Mouse (Mus musculus): ENCODE measurements around the gene Chuk. TPM values are rescaled to one million over a fixed set of nuclear protein-coding genes. Genes with fewer than 3 reads are reported as not detected.
"Not testable (repeated sequence)": the region's sequence is repeated elsewhere in the genome, so short reads cannot be mapped to it uniquely, and the experiment has no call there.

Gene Chuk
- 48.1 and 59.7 TPM in 2 replicates for total RNA-seq (2015)
- total RNA-seq (2017) = 70.6 and 82.9 TPM in 2 replicates

- ATAC-seq (ENCODE audit: poor library complexity, severe bottlenecking) = peak; percentile 99
These were observed at the start of gene Chuk for GRCm38 (mm10) chr19:44106831-44107660. Chuk (minus strand) TSS chr19:44107480.

- ATAC-seq (ENCODE audit: poor library complexity, severe bottlenecking) = no peak
These were observed 49.7 kb upstream of the Chuk start for GRCm38 (mm10) chr19:44157005-44157404.

- ATAC-seq (ENCODE audit: poor library complexity, severe bottlenecking) = no peak
These were observed 46.5 kb upstream of the Chuk start for GRCm38 (mm10) chr19:44153781-44154180.

- no peak for ATAC-seq (ENCODE audit: poor library complexity, severe bottlenecking)
These were observed 41.7 kb upstream of the Chuk start for GRCm38 (mm10) chr19:44148991-44149390.

GRCm38 (mm10) chr19:44148345-44148744, 41.1 kb upstream of the Chuk start:
- ATAC-seq (ENCODE audit: poor library complexity, severe bottlenecking) = no peak

GRCm38 (mm10) chr19:44146951-44147350, 39.7 kb upstream of the Chuk start:
- no peak for ATAC-seq (ENCODE audit: poor library complexity, severe bottlenecking)

- ATAC-seq (ENCODE audit: poor library complexity, severe bottlenecking) = no peak; the same call in 1 of the 2 replicates
These were observed 39.2 kb upstream of the Chuk start for GRCm38 (mm10) chr19:44146568-44146879.

GRCm38 (mm10) chr19:44145702-44146567, 38.7 kb upstream of the Chuk start, which contains the start of gene Bloc1s2:
Bloc1s2 (minus strand) TSS chr19:44146446.
- ATAC-seq (ENCODE audit: poor library complexity, severe bottlenecking) = peak; percentile 89

GRCm38 (mm10) chr19:44144366-44144765, 37.1 kb upstream of the Chuk start:
- peak; percentile 66 for ATAC-seq (ENCODE audit: poor library complexity, severe bottlenecking)

- ATAC-seq (ENCODE audit: poor library complexity, severe bottlenecking) = no peak
These were observed 28.7 kb upstream of the Chuk start for GRCm38 (mm10) chr19:44135960-44136485.

- peak; percentile 99 for ATAC-seq (ENCODE audit: poor library complexity, severe bottlenecking)
These were observed 28.0 kb upstream of the Chuk start, which contains the start of gene Cwf19l1 for GRCm38 (mm10) chr19:44135072-44135959. Cwf19l1 (minus strand) TSS chr19:44135876.

- ATAC-seq (ENCODE audit: poor library complexity, severe bottlenecking) = no peak
These were observed 25.6 kb upstream of the Chuk start for GRCm38 (mm10) chr19:44132917-44133316.

- ATAC-seq (ENCODE audit: poor library complexity, severe bottlenecking) = no peak
These were observed 21.3 kb upstream of the Chuk start for GRCm38 (mm10) chr19:44128560-44128959.

GRCm38 (mm10) chr19:44127729-44128497, 20.6 kb upstream of the Chuk start:
- ATAC-seq (ENCODE audit: poor library complexity, severe bottlenecking) = no peak

GRCm38 (mm10) chr19:44121137-44121536, 13.9 kb upstream of the Chuk start:
- no peak for ATAC-seq (ENCODE audit: poor library complexity, severe bottlenecking)

- not testable (repeated sequence) for ATAC-seq (ENCODE audit: poor library complexity, severe bottlenecking)
These were observed 13.4 kb upstream of the Chuk start for GRCm38 (mm10) chr19:44120686-44121085.

- ATAC-seq (ENCODE audit: poor library complexity, severe bottlenecking) = peak; percentile 56
These were observed 10.5 kb upstream of the Chuk start for GRCm38 (mm10) chr19:44117793-44118192.

GRCm38 (mm10) chr19:44111706-44112105, 4.4 kb upstream of the Chuk start:
- no peak for ATAC-seq (ENCODE audit: poor library complexity, severe bottlenecking)

- no peak for ATAC-seq (ENCODE audit: poor library complexity, severe bottlenecking)
These were observed 3.1 kb upstream of the Chuk start for GRCm38 (mm10) chr19:44110356-44110755.

GRCm38 (mm10) chr19:44108996-44109395, 1.7 kb upstream of the Chuk start:
- ATAC-seq (ENCODE audit: poor library complexity, severe bottlenecking) = no peak

Data from megakaryocyte, adult 5-6 weeks (primary cell).